Mouse (Mus musculus) heart, embryonic 12.5 days (tissue): ENCODE measurements around the gene Mgat4d. TPM values are rescaled to one million over a fixed set of nuclear protein-coding genes. Genes with fewer than 3 reads are reported as not detected.

Experiments used
- ATAC-seq: fragments of 200-750 bp; cut with Nextera tagmentation; 2 replicates; pipeline ENCODE4 v1.8.0; 2017; ENCODE audit warnings: moderate TSS enrichment, moderate library complexity; ENCODE audit not compliant: insufficient number of reproducible peaks, low FRiP score
- H3K27ac ChIP-seq: fragments of 300-500 bp; sonication (generic); 2 replicates; pipeline ENCODE4 v1.5.1; 2016; ENCODE audit warnings: mild to moderate bottlenecking, moderate library complexity; ENCODE audit not compliant: poor library complexity, severe bottlenecking
- H3K27me3 ChIP-seq: fragments of 300-500 bp; sonication (generic); replicated peaks from 2 replicates; pipeline ENCODE4 v1.6.1; 2016; ENCODE audit warnings: mild to moderate bottlenecking, moderate library complexity
- H3K36me3 ChIP-seq: fragments of 300-500 bp; sonication (generic); 2 replicates; pipeline ENCODE4 v1.6.1; 2016; ENCODE audit warnings: mild to moderate bottlenecking, moderate library complexity
- H3K4me1 ChIP-seq: fragments of 300-500 bp; sonication (generic); replicated peaks from 2 replicates; pipeline ENCODE4 v1.6.1; 2016; ENCODE audit warnings: mild to moderate bottlenecking
- H3K4me2 ChIP-seq: fragments of 300-500 bp; sonication (generic); 2 replicates; pipeline ENCODE4 v1.6.1; 2016; ENCODE audit warnings: mild to moderate bottlenecking, moderate library complexity
- H3K4me3 ChIP-seq: fragments of 300-500 bp; sonication (generic); 2 replicates; pipeline ENCODE4 v1.5.1; 2016; ENCODE audit warnings: mild to moderate bottlenecking
- H3K9ac ChIP-seq: fragments of 300-500 bp; sonication (generic); 2 replicates; pipeline ENCODE4 v1.6.1; 2016; ENCODE audit warnings: mild to moderate bottlenecking, moderate library complexity
- H3K9me3 ChIP-seq: fragments of 300-500 bp; sonication (generic); replicated peaks from 2 replicates; pipeline ENCODE4 v1.6.1; 2016; ENCODE audit warnings: mild to moderate bottlenecking, moderate library complexity
- WGBS: fragments of 180-500 bp; shearing (Covaris S2); methylation state at CpG from one replicate; pipeline ENCODE4 v1.1.7; 2016; 5-methylcytosine and 5-hydroxymethylcytosine counted together
- polyA plus RNA-seq: library from polyadenylated mRNA; unstranded; fragments of >200 nt; fragmentation: Nextera tagmentation; extraction: Ambion mirVana; gene quantifications from 2 replicates; pipeline ENCODE4 v1.2.1, GENCODE M21; 2016

The Mgat4d gene
- polyA plus RNA-seq, 1 experiment from 2014 or later: not detected

- no peak overlapping the region for H3K9ac ChIP-seq
- peaks cover 38% of the 10 kb centered on the region for H3K27me3 ChIP-seq
- H3K9me3 ChIP-seq: no peaks in the 10 kb centered on the region; the same call in 1 of the 2 replicates
- no peak for ATAC-seq
- H3K36me3 ChIP-seq: no peaks in the 10 kb centered on the region
- H3K4me3 ChIP-seq: no peak overlapping the region
- 0 out of 2 replicates have a peak, but pooled peaks cover 5% of the 10 kb centered on the region for H3K4me1 ChIP-seq
- no peak overlapping the region for H3K27ac ChIP-seq
- H3K4me2 ChIP-seq: no peak overlapping the region
- WGBS: 59% methylated on average over 1 of the region's 1 CpGs
Observed at GRCm38 (mm10) chr8:83392521-83392920, 44.2 kb downstream of the Mgat4d start.

- 0 out of 2 replicates have a peak, but pooled peaks cover 5% of the 10 kb centered on the region for H3K4me1 ChIP-seq
- H3K27me3 ChIP-seq: peaks cover 24% of the 10 kb centered on the region
- H3K36me3 ChIP-seq: no peaks in the 10 kb centered on the region
- no peaks in the 10 kb centered on the region for H3K9me3 ChIP-seq
- 84% methylated on average over 5 of the region's 5 CpGs for WGBS
- H3K4me3 ChIP-seq: no peak overlapping the region
- no peak overlapping the region for H3K27ac ChIP-seq
- ATAC-seq: no peak
- H3K4me2 ChIP-seq: no peak overlapping the region
- H3K9ac ChIP-seq: no peak overlapping the region
Observed at GRCm38 (mm10) chr8:83394325-83394724, 46.1 kb downstream of the Mgat4d start.

GRCm38 (mm10) chr8:83396680-83397079 lies 48.4 kb downstream of the Mgat4d start:
- Histone ChIP-seq H3K4me3 (no peak overlapping the region), H3K27me3 (peaks cover 7% of the 10 kb centered on the region; the same call in 1 of the 2 replicates), H3K36me3 (no peaks in the 10 kb centered on the region), H3K9me3 (0 out of 2 replicates have a peak, but pooled peaks cover 2% of the 10 kb centered on the region), H3K4me2 (no peak overlapping the region), H3K9ac (no peak overlapping the region), H3K4me1 (no peaks in the 10 kb centered on the region), H3K27ac (no peak overlapping the region)
- WGBS: 85% methylated on average over 6 of the region's 6 CpGs
- ATAC-seq: no peak

GRCm38 (mm10) chr8:83397726-83398125 lies 49.5 kb downstream of the Mgat4d start:
- H3K4me1 ChIP-seq: no peaks in the 10 kb centered on the region
- no peak overlapping the region for H3K4me3 ChIP-seq
- no peak overlapping the region for H3K9ac ChIP-seq
- H3K9me3 ChIP-seq: 0 out of 2 replicates have a peak, but pooled peaks cover 2% of the 10 kb centered on the region
- WGBS: 66% methylated on average over 4 of the region's 4 CpGs
- no peaks in the 10 kb centered on the region for H3K36me3 ChIP-seq
- H3K27me3 ChIP-seq: peaks cover 2% of the 10 kb centered on the region; the same call in 1 of the 2 replicates
- no peak overlapping the region for H3K27ac ChIP-seq
- ATAC-seq: no peak
- no peak overlapping the region for H3K4me2 ChIP-seq

GRCm38 (mm10) chr8:83405548-83405947 lies 57.3 kb downstream of the Mgat4d start:
- ATAC-seq: no peak
- H3K4me1 ChIP-seq: no peaks in the 10 kb centered on the region
- no peaks in the 10 kb centered on the region for H3K36me3 ChIP-seq
- H3K4me2 ChIP-seq: no peak overlapping the region
- WGBS: 41% methylated on average over 10 of the region's 10 CpGs
- H3K9me3 ChIP-seq: no peaks in the 10 kb centered on the region
- peaks cover 39% of the 10 kb centered on the region for H3K27me3 ChIP-seq
- no peak overlapping the region for H3K9ac ChIP-seq
- H3K27ac ChIP-seq: no peak overlapping the region
- H3K4me3 ChIP-seq: no peak overlapping the region

- Histone ChIP-seq H3K4me3 (no peak overlapping the region), H3K9ac (no peak overlapping the region), H3K36me3 (no peaks in the 10 kb centered on the region), H3K9me3 (no peaks in the 10 kb centered on the region), H3K4me1 (no peaks in the 10 kb centered on the region), H3K27ac (no peak overlapping the region), H3K4me2 (no peak overlapping the region), H3K27me3 (peaks cover 42% of the 10 kb centered on the region; the same call in 1 of the 2 replicates)
- WGBS: 40% methylated on average over 6 of the region's 6 CpGs
- no peak for ATAC-seq
Observed at GRCm38 (mm10) chr8:83406836-83407235, 58.6 kb downstream of the Mgat4d start.

GRCm38 (mm10) chr8:83408496-83408895 lies 60.2 kb downstream of the Mgat4d start:
- H3K27me3 ChIP-seq: peaks cover 42% of the 10 kb centered on the region; the same call in 1 of the 2 replicates
- no peak for ATAC-seq
- WGBS: 64% methylated on average over 7 of the region's 7 CpGs
- H3K4me3 ChIP-seq: no peak overlapping the region
- no peaks in the 10 kb centered on the region for H3K36me3 ChIP-seq
- H3K4me2 ChIP-seq: no peak overlapping the region
- H3K27ac ChIP-seq: no peak overlapping the region
- H3K9me3 ChIP-seq: no peaks in the 10 kb centered on the region
- H3K9ac ChIP-seq: no peak overlapping the region
- no peaks in the 10 kb centered on the region for H3K4me1 ChIP-seq

- no peak overlapping the region for H3K4me2 ChIP-seq
- no peaks in the 10 kb centered on the region for H3K4me1 ChIP-seq
- no peak overlapping the region for H3K27ac ChIP-seq
- H3K9me3 ChIP-seq: no peaks in the 10 kb centered on the region
- H3K36me3 ChIP-seq: no peaks in the 10 kb centered on the region
- H3K4me3 ChIP-seq: no peak overlapping the region
- no peak overlapping the region for H3K9ac ChIP-seq
- WGBS: 95% methylated on average over 15 of the region's 15 CpGs
- H3K27me3 ChIP-seq: peaks cover 51% of the 10 kb centered on the region
- ATAC-seq: no peak
Observed at GRCm38 (mm10) chr8:83416878-83417277, 68.6 kb downstream of the Mgat4d start.

- WGBS: 62% methylated on average over 6 of the region's 6 CpGs
Observed at GRCm38 (mm10) chr8:83417970-83418369, 69.7 kb downstream of the Mgat4d start.

GRCm38 (mm10) chr8:83418805-83419516 lies 70.7 kb downstream of the Mgat4d start:
- Histone ChIP-seq H3K4me3 (no peak overlapping the region), H3K27ac (no peak overlapping the region), H3K4me1 (no peaks in the 10 kb centered on the region), H3K4me2 (no peak overlapping the region), H3K9ac (no peak overlapping the region), H3K9me3 (no peaks in the 10 kb centered on the region), H3K27me3 (peaks cover 61% of the 10 kb centered on the region), H3K36me3 (no peaks in the 10 kb centered on the region)
- 85% methylated on average over 11 of the region's 11 CpGs for WGBS
- no peak for ATAC-seq

More at GRCm38 (mm10) chr8:83417970-83418369, 69.7 kb downstream of the Mgat4d start:
- no peak overlapping the region for H3K4me3 ChIP-seq
- no peaks in the 10 kb centered on the region for H3K4me1 ChIP-seq
- no peak overlapping the region for H3K4me2 ChIP-seq
- no peak overlapping the region for H3K9ac ChIP-seq
- no peaks in the 10 kb centered on the region for H3K9me3 ChIP-seq
- H3K36me3 ChIP-seq: no peaks in the 10 kb centered on the region
- ATAC-seq: no peak
- no peak overlapping the region for H3K27ac ChIP-seq
- peaks cover 55% of the 10 kb centered on the region for H3K27me3 ChIP-seq

- ATAC-seq: no peak
- no peak overlapping the region for H3K9ac ChIP-seq
- H3K27ac ChIP-seq: no peak overlapping the region
- peaks cover 3% of the 10 kb centered on the region; the same call in 1 of the 2 replicates for H3K4me1 ChIP-seq
- no peaks in the 10 kb centered on the region for H3K9me3 ChIP-seq
- no peak overlapping the region for H3K4me2 ChIP-seq
- peaks cover 65% of the 10 kb centered on the region for H3K27me3 ChIP-seq
- WGBS: 100% methylated on average over 1 of the region's 1 CpGs
- H3K4me3 ChIP-seq: no peak overlapping the region
- no peaks in the 10 kb centered on the region for H3K36me3 ChIP-seq
Observed at GRCm38 (mm10) chr8:83421354-83421753, 73.1 kb downstream of the Mgat4d start.
